Mouse (Mus musculus) cerebellum, postnatal 36 days (tissue): ENCODE results near the gene Olfr1381.
"Not testable (repeated sequence)": the region's sequence is repeated elsewhere in the genome, so short reads cannot be mapped to it uniquely, and the experiment has no call there.

Experiments used
- DNase-seq, 2 experiments: peaks; one replicate each; pipeline ENCODE4 v3.0.0; 2021 to 2022; ENCODE audit warnings: mixed read lengths in 2 of 2

Gene Olfr1381

DNA sequence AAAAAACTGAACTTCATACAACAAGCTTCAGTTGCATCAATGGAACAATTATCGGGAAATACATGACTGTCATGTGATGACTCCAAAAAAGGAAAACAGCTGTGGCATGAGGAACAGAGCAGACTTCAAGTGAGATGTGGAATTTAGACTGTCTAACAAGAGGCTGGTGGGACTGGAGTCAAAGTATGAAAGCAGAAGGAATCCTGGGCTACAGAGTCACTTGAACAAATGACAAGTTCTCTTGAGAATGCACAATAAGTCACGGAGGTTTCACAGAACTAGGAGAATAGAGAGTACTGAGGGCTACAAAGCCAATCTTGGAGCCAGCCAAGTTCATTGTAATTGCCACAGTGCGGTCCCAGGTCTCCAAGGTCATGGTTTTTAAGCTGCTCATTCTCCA lies at the start of gene Olfr1381:
TSS of gene Olfr1381 (plus strand) at position 301 of the 400 bp plus-strand sequence.
- not testable (repeated sequence) for DNase-seq

GRCm38 (mm10) chr11:49518086-49518485 lies 25.2 kb upstream of the Olfr1381 start:
- DNase-seq = no peak

DNA sequence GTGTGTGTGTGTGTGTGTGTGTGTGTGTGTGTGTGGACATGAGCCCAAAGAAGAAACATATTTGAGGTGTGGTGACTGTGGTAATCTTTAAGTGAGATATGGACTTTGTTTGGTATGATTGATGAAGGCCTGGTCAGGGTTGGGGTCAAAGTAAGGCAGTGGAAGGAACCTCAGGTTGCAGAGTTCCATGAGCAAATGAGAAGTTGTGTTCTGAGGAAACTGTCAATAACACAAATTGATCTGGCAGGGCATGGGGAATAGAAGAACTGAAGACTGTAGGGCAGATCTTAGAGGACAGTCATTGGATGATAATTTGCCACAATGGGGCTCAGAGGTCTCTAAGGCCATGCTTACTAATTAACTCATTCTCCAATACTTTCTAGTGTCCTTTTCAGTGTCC lies 23.9 kb upstream of the Olfr1381 start, which contains the start of gene Olfr1383:
TSS of gene Olfr1383 (plus strand) at position 301 of the 400 bp plus-strand sequence.
- no peak for DNase-seq

DNA sequence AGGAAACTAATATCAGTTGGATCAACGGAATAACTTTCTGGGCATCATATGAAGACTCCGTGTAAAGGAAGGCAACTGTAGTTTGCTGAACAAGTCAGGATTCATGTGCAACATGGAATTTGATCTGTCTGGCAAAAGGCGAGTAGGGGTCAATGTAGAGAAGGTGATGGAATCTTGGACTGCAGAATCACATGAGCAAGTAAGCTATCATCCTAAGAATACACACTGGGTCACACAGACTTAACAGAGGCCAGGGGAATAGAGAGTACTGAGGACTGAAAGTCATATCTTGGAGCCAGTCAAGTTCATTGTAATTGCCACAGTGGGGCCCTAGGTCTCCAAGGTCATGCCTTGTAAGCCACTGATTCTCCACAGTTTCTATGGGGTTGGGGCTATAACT lies 15.3 kb upstream of the Olfr1381 start, which contains the start of gene Olfr1382:
TSS of gene Olfr1382 (plus strand) at position 301 of the 400 bp plus-strand sequence.
- DNase-seq = no peak

DNA sequence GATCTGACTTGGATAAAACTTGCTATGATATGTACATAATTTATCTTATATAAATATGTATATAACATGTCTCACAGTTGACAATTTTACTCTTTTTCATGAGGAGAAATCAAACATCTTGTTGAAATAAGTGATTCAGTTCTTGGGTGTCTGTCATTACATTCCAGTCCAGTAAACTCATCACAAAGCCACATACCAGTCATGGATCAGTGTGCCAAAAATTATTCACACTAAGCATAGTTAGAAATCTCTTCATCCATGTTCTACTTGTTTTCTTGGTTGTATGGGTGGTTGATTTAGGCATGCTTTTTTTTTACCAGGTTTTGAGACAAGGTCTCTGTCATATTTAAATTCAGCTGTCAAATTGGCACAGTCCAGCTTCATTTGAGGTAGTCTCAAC lies 10.5 kb upstream of the Olfr1381 start:
- DNase-seq = no peak

GRCm38 (mm10) chr11:49536631-49537030 lies 6.6 kb upstream of the Olfr1381 start:
- not testable (repeated sequence) for DNase-seq

DNA sequence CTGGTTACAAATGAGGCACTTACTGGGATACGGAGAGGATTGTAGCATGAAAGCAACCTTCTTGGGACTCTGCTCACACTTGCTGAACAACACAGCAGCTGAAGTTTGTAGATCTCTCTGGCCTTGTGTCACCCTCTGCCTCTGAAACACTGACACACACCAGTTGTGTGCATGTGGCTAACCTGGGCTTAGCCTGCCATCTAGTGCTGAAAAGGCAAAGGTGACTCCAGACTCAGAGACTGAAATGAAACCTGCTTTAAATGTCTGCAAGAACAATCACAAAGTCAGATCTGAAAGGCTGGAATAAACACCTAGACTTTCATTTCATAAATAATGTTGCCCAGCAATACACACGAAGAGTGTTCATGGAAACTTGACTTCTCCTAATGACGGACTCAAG lies 10.8 kb downstream of the Olfr1381 start:
- DNase-seq = not testable (repeated sequence)

DNA sequence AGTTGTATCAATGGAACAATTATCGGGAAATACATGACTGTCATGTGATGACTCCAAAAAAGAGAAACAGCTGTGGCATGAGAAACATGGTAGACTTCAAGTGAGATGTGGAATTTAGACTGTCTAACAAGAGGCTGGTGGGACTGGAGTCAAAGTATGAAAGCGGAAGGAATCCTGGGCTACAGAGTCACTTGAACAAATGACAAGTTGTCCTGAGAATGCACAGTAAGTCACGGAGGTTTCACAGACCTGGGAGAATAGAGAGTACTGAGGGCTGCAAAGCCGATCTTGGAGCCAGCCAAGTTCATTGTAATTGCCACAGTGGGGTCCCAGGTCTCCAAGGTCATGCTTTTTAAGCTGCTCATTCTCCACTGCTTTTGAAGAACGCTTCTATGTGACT lies 13.3 kb downstream of the Olfr1381 start, which contains the start of gene Olfr1380:
TSS of gene Olfr1380 (plus strand) at position 301 of the 400 bp plus-strand sequence.
- DNase-seq = not testable (repeated sequence)

DNA sequence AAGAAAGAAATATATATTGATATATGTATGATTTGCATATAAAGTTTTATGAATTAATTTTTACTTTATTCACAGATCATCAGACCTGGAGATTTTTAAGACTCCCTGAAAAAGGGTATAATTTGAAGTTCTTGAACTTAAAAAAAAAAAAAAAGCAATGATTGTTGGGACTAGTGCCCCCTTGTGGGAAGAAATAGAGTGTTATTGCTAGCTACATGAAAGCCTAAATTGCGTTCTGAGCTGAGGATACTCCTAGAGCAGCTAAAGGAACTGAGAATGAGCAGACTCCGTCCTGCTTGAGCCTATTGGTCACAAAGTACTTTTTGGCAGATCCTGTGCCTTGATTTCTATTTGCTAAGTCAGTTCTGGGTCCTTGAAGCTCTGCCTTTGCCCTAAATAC lies 31.8 kb downstream of the Olfr1381 start:
- DNase-seq = not testable (repeated sequence)

GRCm38 (mm10) chr11:49580452-49580851 lies 37.2 kb downstream of the Olfr1381 start:
- not testable (repeated sequence) for DNase-seq

DNA sequence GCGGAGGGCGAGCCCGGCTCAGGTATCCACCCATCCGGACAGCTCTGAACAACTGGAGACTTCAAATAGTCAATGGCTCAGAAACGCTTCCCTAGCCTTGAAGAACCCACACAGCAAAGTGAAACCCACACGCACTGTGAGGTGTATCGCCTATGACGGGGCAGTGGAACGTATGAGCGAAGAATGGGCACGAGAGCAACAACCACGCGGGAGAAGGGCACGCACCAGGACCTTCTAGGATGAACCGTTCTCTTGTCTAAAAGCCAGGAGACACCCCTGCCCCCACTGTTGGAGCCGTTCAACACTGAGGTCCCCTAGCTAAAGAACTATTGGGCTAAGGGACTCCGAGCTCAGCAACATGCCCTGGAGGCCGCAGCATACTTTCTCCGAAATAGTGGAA lies 47.0 kb downstream of the Olfr1381 start:
- no peak for DNase-seq

DNA sequence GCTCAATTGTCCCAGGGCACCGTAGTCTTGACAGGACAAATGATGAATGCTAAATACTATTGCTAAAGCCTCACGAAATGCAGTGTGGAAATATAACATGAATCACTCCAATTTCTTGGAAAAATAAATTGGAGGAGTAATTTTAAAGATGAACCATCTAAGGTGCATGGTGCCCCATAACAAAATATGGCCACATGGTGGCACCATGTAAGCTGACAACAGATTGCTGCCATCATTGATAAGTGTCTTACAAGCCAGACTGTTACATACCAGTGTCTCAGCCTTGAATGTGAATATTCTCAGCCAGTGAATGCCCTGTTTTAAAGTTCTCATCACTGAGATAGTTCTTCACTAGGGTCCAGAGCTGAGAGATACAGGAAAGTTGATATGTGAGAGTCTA lies 53.9 kb downstream of the Olfr1381 start:
- not testable (repeated sequence) for DNase-seq
